Mouse (Mus musculus): ENCODE results near the gene Fzd9. TPM values are rescaled to one million over a fixed set of nuclear protein-coding genes. Genes with fewer than 3 reads are reported as not detected.
"Not testable (repeated sequence)": the region's sequence is repeated elsewhere in the genome, so short reads cannot be mapped to it uniquely, and the experiment has no call there.

Gene Fzd9
- total RNA-seq, 4 experiments from 2014 or later, result 4.7 to 7.4 (median 5.7) TPM

DNA sequence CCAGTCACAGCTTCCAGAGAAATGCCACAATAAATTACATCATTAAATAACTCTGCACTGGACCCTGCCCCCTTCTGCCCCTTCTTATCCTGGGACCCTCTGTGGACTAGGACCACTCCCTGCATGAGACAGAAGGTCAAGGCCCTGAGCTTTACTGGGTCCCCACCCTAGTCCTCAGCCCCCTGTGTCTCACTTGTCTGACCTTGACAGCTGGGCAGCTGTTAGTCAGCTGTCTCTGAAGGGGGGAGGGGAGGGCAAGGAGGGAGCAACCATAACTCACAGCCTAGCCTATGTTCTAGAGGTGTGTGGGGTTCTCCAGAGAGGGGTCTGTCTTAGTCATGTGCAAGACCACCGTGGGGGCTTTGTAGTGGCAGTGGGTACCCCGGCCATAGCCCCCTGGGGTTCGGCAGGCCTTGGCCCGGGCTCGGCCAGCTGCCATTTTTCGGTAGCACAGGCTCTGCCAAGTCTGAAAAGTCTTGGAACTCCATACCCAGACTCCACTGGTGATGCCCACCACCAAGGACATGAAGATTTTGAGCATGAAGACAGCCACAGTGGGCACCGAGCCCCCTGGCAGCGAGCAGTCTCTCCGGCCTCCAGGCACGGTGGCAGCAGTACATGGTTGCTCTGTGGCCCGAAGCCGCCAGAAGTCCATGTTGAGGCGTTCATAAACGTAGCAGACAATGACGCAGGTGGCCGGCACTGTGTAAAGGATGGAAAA, 1.9 kb downstream of the Fzd9 start:
- DNase-seq (ENCODE audit: low spot score in 2 of 2), result no peak

DNA sequence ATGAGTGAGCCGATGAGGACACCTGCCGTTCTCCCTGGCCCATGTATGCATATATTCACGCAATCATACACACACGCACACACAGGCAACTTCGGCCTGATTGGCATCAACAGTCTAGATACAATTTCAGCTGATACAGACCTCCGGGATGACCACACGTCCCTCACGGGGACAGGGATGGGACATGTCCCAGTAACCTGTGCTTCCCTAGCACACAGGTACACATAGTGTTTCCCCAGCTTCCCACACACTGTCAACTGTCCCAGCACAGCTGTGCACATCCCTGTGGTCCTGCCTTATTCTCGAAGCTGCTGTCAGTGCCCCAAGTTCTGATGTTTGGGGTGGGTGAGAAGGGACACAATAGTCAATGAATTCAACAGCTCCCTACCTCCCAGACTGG, 3.7 kb downstream of the Fzd9 start:
- no peak for DNase-seq (ENCODE audit: low spot score in 2 of 2)

- no peak for DNase-seq (ENCODE audit: low spot score in 2 of 2)
Measured at GRCm38 (mm10) chr5:135246531-135246930, 4.5 kb downstream of the Fzd9 start.

DNA sequence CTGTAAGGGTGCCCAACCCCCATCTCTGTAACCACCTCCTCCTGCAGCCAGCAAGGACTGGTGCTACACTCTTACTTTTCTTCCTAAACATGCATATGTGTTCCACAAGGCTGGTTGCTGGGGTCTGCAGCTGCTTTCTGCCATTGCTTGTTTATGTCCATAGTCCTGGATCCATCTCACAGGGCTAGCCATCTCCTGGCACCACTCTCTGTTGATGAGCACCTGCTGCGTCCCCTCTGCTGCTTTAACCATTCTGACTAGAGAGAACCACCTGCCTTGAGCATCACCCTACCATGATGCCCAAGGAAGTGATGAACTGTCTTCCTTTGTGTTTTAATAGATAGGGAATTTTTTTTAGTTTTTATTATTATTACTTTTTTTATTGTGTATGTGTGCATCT, 7.9 kb downstream of the Fzd9 start:
- no peak for DNase-seq (ENCODE audit: low spot score in 2 of 2)

- no peak for DNase-seq (ENCODE audit: low spot score in 2 of 2)
Measured at GRCm38 (mm10) chr5:135242608-135243007, 8.4 kb downstream of the Fzd9 start.

- DNase-seq (ENCODE audit: low spot score in 2 of 2), result no peak
Measured at GRCm38 (mm10) chr5:135242136-135242535, 8.9 kb downstream of the Fzd9 start.

DNA sequence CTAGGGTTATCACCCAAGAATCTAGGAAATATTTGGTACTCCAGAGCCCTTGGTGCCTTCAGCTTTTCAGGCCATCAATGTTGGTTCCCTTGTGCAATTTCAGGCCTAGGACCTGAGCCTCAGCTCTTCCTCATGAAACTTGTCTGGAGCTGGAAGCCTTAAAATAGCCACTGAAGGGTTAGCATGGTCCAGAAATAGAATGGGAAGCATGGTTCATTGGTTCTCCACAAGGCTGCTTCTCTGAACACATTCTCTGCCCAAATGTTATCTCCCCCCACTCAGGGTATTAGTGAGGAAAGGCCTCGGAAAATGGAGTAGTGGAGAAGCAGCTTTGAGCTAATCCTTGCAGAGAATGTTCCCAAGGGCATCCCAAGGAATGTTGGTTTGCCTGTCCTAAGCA, 9.6 kb downstream of the Fzd9 start:
- no peak for DNase-seq (ENCODE audit: low spot score in 2 of 2)

DNA sequence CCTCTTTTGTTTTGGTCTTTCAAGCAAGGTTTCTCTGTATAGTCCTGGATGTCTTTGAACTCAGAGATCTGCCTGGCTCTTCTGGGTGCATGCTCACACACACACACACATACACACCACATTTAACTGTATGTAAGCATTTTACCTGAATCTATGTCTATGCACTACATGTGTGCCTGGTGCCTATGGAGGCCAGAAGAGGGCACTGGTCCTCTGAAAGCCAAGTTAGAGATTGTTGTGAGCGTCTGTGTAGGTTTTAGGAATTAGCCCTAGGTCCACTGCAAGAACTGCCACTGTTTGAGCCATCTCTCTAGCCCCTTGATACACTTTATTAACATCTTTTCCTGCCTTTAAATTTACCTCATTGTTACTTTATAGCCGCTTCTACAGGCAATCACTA, 12.2 kb downstream of the Fzd9 start:
- no peak for DNase-seq (ENCODE audit: low spot score in 2 of 2)

DNA sequence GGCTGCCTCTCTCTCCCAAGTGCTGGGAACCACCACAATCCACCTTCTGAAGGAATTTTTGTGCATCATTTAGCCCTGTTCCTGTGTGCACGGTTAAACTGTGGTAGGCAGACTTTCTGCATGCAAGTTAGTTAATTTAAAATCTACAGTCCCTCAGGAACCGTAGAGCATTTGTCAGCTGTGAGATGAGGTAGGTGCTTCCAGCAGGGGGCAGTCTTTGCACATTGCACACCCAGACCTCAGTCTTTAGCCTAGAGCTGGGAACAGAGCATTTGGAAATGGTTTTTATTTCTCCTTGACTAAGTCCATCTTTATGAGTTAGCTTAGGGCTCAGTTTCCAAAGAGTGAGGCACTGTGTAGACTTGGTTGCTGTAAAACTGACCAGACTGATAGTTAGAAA, 14.5 kb downstream of the Fzd9 start:
- DNase-seq (ENCODE audit: low spot score in 2 of 2), result peak in 1 of 2 experiments; percentile 75

DNA sequence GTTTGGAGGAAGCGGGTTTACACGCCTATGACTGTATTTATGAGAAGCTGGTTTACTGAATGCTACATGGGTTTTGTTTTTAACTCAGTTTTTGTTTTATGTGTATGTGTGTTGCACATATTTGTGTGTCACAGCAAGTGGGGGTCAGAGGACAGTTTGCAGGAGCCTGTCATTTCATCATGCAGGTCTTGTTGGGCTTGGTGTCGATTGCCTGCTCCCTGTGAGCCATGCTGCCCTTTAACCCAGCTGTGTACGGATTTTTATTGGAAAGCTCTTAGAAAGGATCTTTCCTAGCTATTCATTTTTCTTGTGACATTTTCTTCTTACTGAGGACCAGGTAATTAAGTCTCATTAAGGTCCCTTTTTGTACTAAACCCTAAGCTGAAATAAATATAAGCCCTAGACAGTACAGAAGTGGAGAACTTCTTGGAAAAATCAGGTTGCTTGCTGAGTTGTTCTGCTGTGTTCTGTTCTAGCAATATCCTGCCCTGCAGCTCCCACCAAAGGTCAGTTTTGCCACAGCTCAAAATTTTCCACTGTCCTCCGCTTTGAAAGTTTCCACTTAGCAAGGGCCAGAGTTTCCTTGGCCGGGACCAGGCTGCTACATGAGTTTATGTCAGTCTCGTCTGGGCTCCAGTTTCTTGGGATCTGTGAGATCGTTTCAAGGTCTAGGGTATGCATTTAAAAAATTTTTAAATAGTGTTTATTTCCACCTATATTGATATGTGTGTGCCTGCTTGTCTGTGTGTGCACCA, 17.7 kb downstream of the Fzd9 start:
- DNase-seq (ENCODE audit: low spot score in 2 of 2), result no peak

DNA sequence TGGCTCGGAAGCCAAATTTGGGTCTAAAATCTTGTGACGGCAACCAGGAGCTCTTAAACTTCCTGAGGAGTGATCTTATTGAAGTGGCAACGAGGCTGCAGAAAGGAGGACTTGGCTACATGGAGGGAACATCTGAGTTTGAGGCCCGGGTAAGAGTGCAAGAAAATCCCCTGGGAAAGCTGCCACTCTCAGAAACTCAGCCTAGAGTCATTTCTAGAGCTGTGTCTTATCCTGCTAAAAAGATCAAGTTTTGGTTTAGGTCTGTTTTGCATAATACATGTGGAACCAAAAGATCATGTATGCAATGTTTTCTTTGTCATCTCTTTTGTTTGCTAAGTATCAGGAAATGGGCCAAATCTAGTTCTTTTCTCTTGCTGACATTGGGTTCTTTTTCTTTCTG, 20.8 kb downstream of the Fzd9 start:
- no peak for DNase-seq (ENCODE audit: low spot score in 2 of 2)

GRCm38 (mm10) chr5:135225879-135226278, 25.2 kb downstream of the Fzd9 start:
- not testable (repeated sequence) for DNase-seq (ENCODE audit: low spot score in 2 of 2)

DNA sequence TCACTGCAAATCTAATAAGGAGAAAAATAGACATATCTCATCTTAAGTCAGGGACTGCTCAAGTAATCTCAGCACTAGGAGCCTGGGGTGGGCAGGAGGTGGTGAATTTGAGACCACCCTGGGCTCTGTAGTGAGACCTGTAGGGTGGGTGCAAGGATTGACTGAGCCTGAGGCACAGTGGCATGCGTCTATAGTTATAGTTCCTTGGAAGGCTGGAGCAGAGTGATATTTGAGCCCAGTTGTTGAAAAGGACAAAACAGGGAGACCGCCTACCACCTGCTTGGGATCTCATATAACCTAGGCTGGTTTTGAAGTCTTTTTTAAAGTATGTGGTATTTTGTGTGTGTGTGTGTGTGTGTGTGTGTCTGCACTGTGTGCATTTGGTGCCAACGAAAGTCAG, 26.9 kb downstream of the Fzd9 start:
- DNase-seq (ENCODE audit: low spot score in 2 of 2), result no peak

- DNase-seq (ENCODE audit: low spot score in 2 of 2), result no peak
Measured at GRCm38 (mm10) chr5:135222066-135222465, 29.0 kb downstream of the Fzd9 start.

DNA sequence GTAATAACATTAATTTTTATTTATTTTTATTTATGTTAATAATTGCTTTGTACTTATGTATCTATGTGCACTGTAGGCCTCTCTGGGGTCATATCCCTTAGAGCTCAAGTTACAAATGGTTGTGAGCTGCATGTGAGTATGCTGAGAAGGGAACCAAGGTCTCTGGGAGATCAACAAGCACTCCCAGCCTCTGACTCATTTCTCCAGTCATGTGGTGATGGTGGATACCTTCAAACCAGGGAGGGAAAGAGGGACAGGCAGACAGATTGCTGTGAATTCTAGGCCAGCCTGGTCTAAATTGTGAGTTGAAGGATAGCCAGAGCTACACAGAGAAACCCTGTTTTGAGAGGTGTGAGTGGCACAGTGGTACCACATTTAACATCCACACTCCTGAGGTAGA, 30.1 kb downstream of the Fzd9 start:
- DNase-seq (ENCODE audit: low spot score in 2 of 2), result no peak

DNA sequence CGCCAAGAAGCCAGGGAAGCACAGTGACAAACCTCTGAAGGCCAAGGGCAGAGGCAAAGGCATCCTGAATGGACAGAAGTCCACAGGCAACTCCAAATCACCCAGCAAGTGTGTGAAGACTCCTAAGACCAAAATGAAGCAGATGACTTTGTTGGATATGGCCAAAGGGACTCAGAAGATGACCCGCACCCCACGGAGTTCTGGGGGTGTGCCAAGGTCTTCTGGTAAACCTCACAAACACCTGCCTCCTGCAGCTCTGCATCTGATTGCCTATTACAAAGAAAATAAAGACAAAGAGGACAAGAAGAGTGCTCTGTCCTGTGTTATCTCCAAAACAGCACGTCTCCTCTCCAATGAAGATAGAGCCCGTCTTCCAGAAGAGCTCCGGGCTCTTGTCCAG, 34.2 kb downstream of the Fzd9 start:
- no peak for DNase-seq (ENCODE audit: low spot score in 2 of 2)

GRCm38 (mm10) chr5:135208197-135208596, 42.8 kb downstream of the Fzd9 start:
- no peak for DNase-seq (ENCODE audit: low spot score in 2 of 2)

GRCm38 (mm10) chr5:135202763-135203162, 48.3 kb downstream of the Fzd9 start:
- DNase-seq (ENCODE audit: low spot score in 2 of 2), result no peak

Small RNA genes lying within 50 kb of the gene (microRNA-seq; reads per million reads assigned to microRNA genes)
- gene Gm25315, result 0 reads per million in 2 experiments

Other genes starting within 250 kb of the Fzd9 start
- 10 to 100 TPM; 30.3 to 35.3 (median 33.6) TPM for gene Abhd11, start 242.1 kb downstream of the Fzd9 start, total RNA-seq (2022)
- gene Stx1a, start 227.7 kb downstream of the Fzd9 start, total RNA-seq (2022), result 10 to 100 TPM; 84.7 to 93.8 (median 89.2) TPM
- gene Dnajc30, start 187.0 kb downstream of the Fzd9 start, total RNA-seq (2022), result 10 to 100 TPM; 36.5 to 43.4 (median 38.6) TPM
- 10 to 100 TPM; 46.6 to 64.1 (median 52.9) TPM for gene Bud23, start 186.3 kb downstream of the Fzd9 start, total RNA-seq (2022)
- gene Vps37d, start 173.0 kb downstream of the Fzd9 start, total RNA-seq (2022), result 10 to 100 TPM; 26.0 to 29.5 (median 28.7) TPM
- 10 to 100 TPM in 2 of 4 experiments, 1 to 10 TPM in 2; 4.5 to 17.6 (median 11.8) TPM for gene Mlxipl, start 161.3 kb downstream of the Fzd9 start, total RNA-seq (2022)
- 10 to 100 TPM; 25.4 to 34.4 (median 28.4) TPM for gene Tbl2, start 101.6 kb downstream of the Fzd9 start, total RNA-seq (2022)
- gene Bcl7b, start 82.9 kb downstream of the Fzd9 start, total RNA-seq (2022), result 10 to 100 TPM; 46.6 to 51.8 (median 49.6) TPM
- 10 to 100 TPM; 67.3 to 95.8 (median 83.4) TPM for gene Baz1b, start 64.0 kb downstream of the Fzd9 start, total RNA-seq (2022)
- gene Fkbp6, start 98.8 kb upstream of the Fzd9 start, total RNA-seq (2022), result under 1 TPM in 3 of 4 experiments, not detected in 1; 0.25 to 0.80 (median 0.61) TPM
- not detected for gene Trim50, start 102.1 kb upstream of the Fzd9 start, total RNA-seq (2022)
- 10 to 100 TPM; 23.5 to 30.2 (median 26.1) TPM for gene Nsun5, start 118.7 kb upstream of the Fzd9 start, total RNA-seq (2022)
- 10 to 100 TPM; 45.0 to 48.3 (median 46.9) TPM for gene Pom121, start 143.3 kb upstream of the Fzd9 start, total RNA-seq (2022)